Mouse (Mus musculus): ENCODE results near the gene Cep164. TPM values are rescaled to one million over a fixed set of nuclear protein-coding genes. Genes with fewer than 3 reads are reported as not detected.
"Not testable (repeated sequence)": the region's sequence is repeated elsewhere in the genome, so short reads cannot be mapped to it uniquely, and the experiment has no call there.

The Cep164 gene
- polyA plus RNA-seq, 1 experiment from 2014 or later = 24.3 TPM

DNA sequence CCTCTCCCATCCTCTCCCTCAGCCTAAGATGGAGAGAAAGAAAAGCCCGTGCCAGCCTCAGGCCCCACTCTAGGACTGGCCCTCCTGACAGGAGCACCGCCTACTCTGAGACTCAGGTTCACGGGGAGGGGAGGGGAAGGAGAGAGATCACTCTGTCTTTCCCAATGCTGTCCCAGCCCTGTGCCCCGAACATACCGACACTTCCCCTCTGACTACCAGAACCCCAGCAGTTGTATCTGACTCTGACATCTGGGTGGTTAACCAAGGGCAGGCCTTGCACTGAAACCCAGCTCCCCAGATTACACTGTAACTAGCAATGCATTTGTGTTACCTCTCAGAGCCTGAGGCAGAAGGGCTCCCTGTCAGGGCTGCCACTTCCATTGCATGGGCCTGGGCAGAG is 40.1 kb downstream of the Cep164 start:
- H3K36me3 ChIP-seq (ENCODE audit: control insufficient read depth, insufficient read depth, low read length) = peaks cover 31% of the 10 kb centered on the region
- H3K9me3 ChIP-seq (ENCODE audit: control insufficient read depth, low read length) = no peaks in the 10 kb centered on the region
- no peak overlapping the region for H3K4me3 ChIP-seq (ENCODE audit: low read length)
- no peaks in the 10 kb centered on the region for H3K4me1 ChIP-seq (ENCODE audit: control insufficient read depth, insufficient read depth, low read length)
- H3K27ac ChIP-seq (ENCODE audit: low read depth, low read length) = no peak overlapping the region
- no peaks in the 10 kb centered on the region for H3K27me3 ChIP-seq (ENCODE audit: control insufficient read depth, insufficient read depth, low read length)
- 0 out of 2 replicates have a peak, but pooled peaks have one; percentile 20 for ATAC-seq (ENCODE audit: low FRiP score, low TSS enrichment)
- H3K9ac ChIP-seq (ENCODE audit: low read depth, low read length) = no peak overlapping the region
- H3K4me2 ChIP-seq (replicated peaks; ENCODE audit: low read depth, low read length) = no peak overlapping the region
- 61% methylated on average over 5 of the region's 5 CpGs for WGBS

DNA sequence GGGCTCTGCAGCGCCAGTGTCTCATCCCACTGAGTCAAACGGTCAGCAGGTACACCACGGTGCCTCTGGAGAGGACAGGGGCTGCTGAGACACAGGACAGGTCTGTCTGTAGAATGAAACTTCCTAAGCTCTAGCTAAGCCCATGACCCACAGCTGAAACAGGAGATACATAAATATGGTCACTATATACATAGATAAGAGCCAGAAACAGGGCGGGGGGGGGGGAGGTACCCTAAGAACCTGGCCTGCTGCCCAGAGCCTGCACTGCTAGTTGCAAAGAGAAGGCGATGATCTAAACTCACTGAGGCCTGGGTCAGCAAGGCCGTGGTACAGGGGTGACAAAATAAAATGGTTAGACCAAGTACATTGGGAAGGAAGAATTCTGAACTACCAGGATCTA is 40.9 kb downstream of the Cep164 start:
- Histone ChIP-seq H3K36me3 (ENCODE audit: control insufficient read depth, insufficient read depth, low read length) (peaks cover 24% of the 10 kb centered on the region), H3K4me3 (ENCODE audit: low read length) (no peak overlapping the region), H3K9me3 (ENCODE audit: control insufficient read depth, low read length) (no peaks in the 10 kb centered on the region), H3K27me3 (ENCODE audit: control insufficient read depth, insufficient read depth, low read length) (no peaks in the 10 kb centered on the region), H3K9ac (ENCODE audit: low read depth, low read length) (no peak overlapping the region), H3K4me2 (replicated peaks; ENCODE audit: low read depth, low read length) (no peak overlapping the region), H3K4me1 (ENCODE audit: control insufficient read depth, insufficient read depth, low read length) (no peaks in the 10 kb centered on the region), H3K27ac (ENCODE audit: low read depth, low read length) (no peak overlapping the region)
- no peak for ATAC-seq (ENCODE audit: low FRiP score, low TSS enrichment)
- 79% methylated on average over 6 of the region's 6 CpGs for WGBS

DNA sequence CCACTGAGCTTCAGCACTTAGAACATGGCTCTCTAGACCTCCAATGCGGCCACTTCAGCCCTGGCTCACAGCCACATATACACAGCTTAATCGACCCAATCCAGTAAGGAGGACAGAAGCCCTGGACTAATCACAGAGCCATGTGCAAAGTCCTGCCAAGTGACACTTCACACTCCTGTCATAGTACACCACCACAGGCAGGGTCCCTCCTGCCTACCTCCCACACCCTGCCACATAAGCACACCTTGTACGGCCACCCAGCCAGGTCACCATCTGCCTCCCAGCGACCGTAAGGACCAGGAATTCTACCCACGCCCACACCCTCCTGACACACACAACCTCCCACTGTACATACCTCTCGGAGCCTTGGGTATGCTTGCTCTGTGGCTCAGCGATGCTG is 41.4 kb downstream of the Cep164 start:
- no peaks in the 10 kb centered on the region for H3K27me3 ChIP-seq (ENCODE audit: control insufficient read depth, insufficient read depth, low read length)
- ATAC-seq (ENCODE audit: low FRiP score, low TSS enrichment) = no peak
- H3K9me3 ChIP-seq (ENCODE audit: control insufficient read depth, low read length) = no peaks in the 10 kb centered on the region
- H3K9ac ChIP-seq (ENCODE audit: low read depth, low read length) = no peak overlapping the region
- WGBS = 76% methylated on average over 8 of the region's 8 CpGs
- H3K4me1 ChIP-seq (ENCODE audit: control insufficient read depth, insufficient read depth, low read length) = no peaks in the 10 kb centered on the region
- peaks cover 23% of the 10 kb centered on the region for H3K36me3 ChIP-seq (ENCODE audit: control insufficient read depth, insufficient read depth, low read length)
- H3K4me2 ChIP-seq (replicated peaks; ENCODE audit: low read depth, low read length) = no peak overlapping the region
- H3K27ac ChIP-seq (ENCODE audit: low read depth, low read length) = no peak overlapping the region
- H3K4me3 ChIP-seq (ENCODE audit: low read length) = no peak overlapping the region

DNA sequence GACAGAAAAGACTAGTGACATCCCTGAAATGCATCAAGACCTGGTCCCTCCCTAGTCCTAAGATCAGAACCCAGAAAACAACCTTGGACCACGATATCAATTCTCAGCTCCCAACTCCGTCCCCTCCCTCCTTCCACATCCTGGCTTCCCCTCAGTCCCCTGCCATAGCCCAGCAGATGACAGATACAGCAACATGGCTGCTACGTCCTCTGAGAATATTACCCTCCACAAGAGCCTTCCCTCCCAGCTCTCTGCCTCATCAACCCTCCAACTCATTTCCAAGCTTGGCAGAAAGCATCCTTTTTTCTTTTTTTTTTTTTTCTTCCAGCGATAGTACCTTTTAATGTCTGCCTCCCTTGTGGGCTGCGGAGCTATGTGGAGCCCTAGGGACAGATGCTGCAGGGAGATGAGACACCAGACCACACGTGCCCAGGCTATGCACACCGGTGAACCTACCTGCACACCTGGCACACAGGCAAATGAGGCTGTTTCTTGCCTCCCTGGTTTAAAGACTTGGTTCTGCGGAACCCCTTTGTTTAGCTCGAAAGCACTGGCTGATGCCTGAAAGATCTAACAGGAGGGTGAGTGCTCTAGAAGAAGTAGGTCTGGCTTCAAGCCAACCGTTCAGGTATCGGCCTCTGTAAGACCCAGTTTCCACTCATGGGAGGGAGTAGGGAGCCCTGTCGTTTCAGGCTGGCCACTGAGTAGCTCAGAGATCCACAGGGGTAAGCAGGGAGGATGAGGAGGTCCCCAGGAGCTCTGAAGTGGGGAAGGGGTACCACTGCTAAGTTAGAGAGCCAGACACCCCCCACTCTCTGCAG is 45.0 kb downstream of the Cep164 start:
- no peak overlapping the region for H3K9ac ChIP-seq (ENCODE audit: low read depth, low read length)
- no peaks in the 10 kb centered on the region for H3K4me1 ChIP-seq (ENCODE audit: control insufficient read depth, insufficient read depth, low read length)
- H3K27ac ChIP-seq (ENCODE audit: low read depth, low read length) = no peak overlapping the region
- WGBS = 71% methylated on average over 12 of the region's 12 CpGs
- H3K9me3 ChIP-seq (ENCODE audit: control insufficient read depth, low read length) = no peaks in the 10 kb centered on the region
- H3K4me2 ChIP-seq (replicated peaks; ENCODE audit: low read depth, low read length) = no peak overlapping the region
- peaks cover 20% of the 10 kb centered on the region for H3K36me3 ChIP-seq (ENCODE audit: control insufficient read depth, insufficient read depth, low read length)
- H3K4me3 ChIP-seq (ENCODE audit: low read length) = no peak overlapping the region
- H3K27me3 ChIP-seq (ENCODE audit: control insufficient read depth, insufficient read depth, low read length) = no peaks in the 10 kb centered on the region
- ATAC-seq (ENCODE audit: low FRiP score, low TSS enrichment) = no peak

DNA sequence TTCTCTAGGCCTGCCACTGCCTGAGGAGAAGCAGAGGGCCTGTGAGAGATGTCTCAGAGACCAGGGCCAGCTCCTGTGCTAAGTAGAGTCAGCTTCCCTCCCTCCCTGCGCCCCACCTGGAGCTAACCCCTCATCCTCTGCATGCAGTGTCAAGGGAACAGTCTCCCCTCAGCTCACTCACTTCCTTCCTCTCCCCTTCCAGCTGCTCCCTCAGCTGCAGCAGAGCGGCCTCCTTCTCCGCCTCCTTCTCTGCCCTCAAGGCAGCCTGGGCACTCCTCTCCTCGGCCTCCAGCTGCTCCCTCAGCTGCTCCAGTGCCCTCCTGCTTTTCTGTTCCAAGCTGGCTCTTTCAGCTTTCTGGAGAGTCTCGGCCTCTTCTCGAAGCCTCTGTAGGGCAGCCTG is 49.3 kb downstream of the Cep164 start:
- H3K36me3 ChIP-seq (ENCODE audit: control insufficient read depth, insufficient read depth, low read length) = peaks cover 44% of the 10 kb centered on the region
- no peak for ATAC-seq (ENCODE audit: low FRiP score, low TSS enrichment)
- no peaks in the 10 kb centered on the region for H3K27me3 ChIP-seq (ENCODE audit: control insufficient read depth, insufficient read depth, low read length)
- H3K9me3 ChIP-seq (ENCODE audit: control insufficient read depth, low read length) = no peaks in the 10 kb centered on the region
- 70% methylated on average over 6 of the region's 6 CpGs for WGBS
- H3K9ac ChIP-seq (ENCODE audit: low read depth, low read length) = no peak overlapping the region
- H3K4me1 ChIP-seq (ENCODE audit: control insufficient read depth, insufficient read depth, low read length) = no peaks in the 10 kb centered on the region
- H3K27ac ChIP-seq (ENCODE audit: low read depth, low read length) = no peak overlapping the region
- H3K4me2 ChIP-seq (replicated peaks; ENCODE audit: low read depth, low read length) = no peak overlapping the region
- no peak overlapping the region for H3K4me3 ChIP-seq (ENCODE audit: low read length)

DNA sequence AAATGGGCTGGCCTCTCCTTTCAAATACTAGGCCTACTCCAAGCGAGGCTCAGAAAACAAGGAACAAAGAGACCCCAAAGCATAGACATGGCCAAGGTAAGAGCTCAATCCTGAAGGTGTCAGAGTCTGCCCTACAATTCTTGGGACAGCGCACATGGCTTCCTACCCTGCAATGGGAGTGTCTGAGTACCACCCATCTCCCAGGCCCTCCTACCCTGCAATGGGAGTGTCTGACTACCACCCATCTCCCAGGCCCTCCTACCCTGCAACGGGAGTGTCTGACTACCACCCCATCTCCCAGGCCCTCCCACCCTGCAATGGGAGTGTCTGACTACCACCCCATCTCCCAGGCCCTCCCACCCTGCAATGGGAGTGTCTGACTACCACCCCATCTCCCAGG is 52.3 kb downstream of the Cep164 start:
- H3K27me3 ChIP-seq (ENCODE audit: control insufficient read depth, insufficient read depth, low read length); ATAC-seq (ENCODE audit: low FRiP score, low TSS enrichment); H3K9me3 ChIP-seq (ENCODE audit: control insufficient read depth, low read length); H3K4me1 ChIP-seq (ENCODE audit: control insufficient read depth, insufficient read depth, low read length); H3K4me3 ChIP-seq (ENCODE audit: low read length); H3K27ac ChIP-seq (ENCODE audit: low read depth, low read length); H3K9ac ChIP-seq (ENCODE audit: low read depth, low read length); H3K4me2 ChIP-seq (replicated peaks; ENCODE audit: low read depth, low read length): not testable (repeated sequence)
- 67% methylated on average over 3 of the region's 3 CpGs for WGBS
- peaks cover 51% of the 10 kb centered on the region for H3K36me3 ChIP-seq (ENCODE audit: control insufficient read depth, insufficient read depth, low read length)

DNA sequence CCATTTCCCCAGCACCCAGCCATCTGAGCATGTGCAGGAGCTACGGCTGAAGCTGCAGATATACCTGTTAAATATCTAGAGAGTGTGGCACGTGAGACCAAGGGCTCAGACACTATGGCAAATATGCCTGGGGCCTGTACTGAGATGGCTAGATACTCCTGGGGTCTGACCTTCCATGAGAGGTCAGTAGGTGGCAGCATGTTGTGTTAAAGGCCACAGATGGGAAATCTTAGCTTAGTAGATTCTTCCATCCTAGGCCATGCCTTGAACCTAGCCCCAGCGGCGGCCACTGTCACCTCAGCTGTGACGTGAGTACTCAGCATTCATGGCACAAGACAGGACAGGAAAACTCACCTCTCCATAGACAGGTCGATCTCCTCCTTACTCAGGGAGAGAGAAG is 54.4 kb downstream of the Cep164 start:
- Histone ChIP-seq H3K27ac (ENCODE audit: low read depth, low read length) (no peak overlapping the region), H3K9me3 (ENCODE audit: control insufficient read depth, low read length) (no peaks in the 10 kb centered on the region), H3K4me3 (ENCODE audit: low read length) (no peak overlapping the region), H3K9ac (ENCODE audit: low read depth, low read length) (no peak overlapping the region), H3K4me2 (replicated peaks; ENCODE audit: low read depth, low read length) (no peak overlapping the region), H3K36me3 (ENCODE audit: control insufficient read depth, insufficient read depth, low read length) (peaks cover 49% of the 10 kb centered on the region), H3K4me1 (ENCODE audit: control insufficient read depth, insufficient read depth, low read length) (no peaks in the 10 kb centered on the region), H3K27me3 (ENCODE audit: control insufficient read depth, insufficient read depth, low read length) (no peaks in the 10 kb centered on the region)
- no peak for ATAC-seq (ENCODE audit: low FRiP score, low TSS enrichment)
- 90% methylated on average over 6 of the region's 6 CpGs for WGBS

DNA sequence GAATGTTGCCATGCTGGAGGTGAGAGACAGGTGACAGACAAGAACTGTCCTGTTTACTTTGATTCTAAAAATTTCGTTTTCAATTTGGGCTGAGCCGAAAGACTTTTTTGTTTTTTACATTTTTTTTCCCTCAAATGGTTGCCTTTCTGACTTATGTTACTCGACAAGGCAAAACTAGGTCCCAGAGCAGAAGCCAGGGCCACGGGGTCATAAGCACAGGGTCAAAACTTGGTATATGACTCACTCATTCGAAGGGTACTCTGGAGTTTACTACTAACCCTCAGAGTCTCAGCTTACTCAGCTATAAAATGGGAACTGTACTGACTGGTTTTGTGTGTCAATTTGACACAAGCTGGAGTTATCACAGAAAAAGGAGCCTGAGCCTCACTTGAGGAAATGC is 58.9 kb downstream of the Cep164 start:
- Histone ChIP-seq H3K27me3 (ENCODE audit: control insufficient read depth, insufficient read depth, low read length) (no peaks in the 10 kb centered on the region), H3K27ac (ENCODE audit: low read depth, low read length) (no peak overlapping the region), H3K36me3 (ENCODE audit: control insufficient read depth, insufficient read depth, low read length) (peaks cover 25% of the 10 kb centered on the region), H3K4me2 (replicated peaks; ENCODE audit: low read depth, low read length) (no peak overlapping the region), H3K9ac (ENCODE audit: low read depth, low read length) (no peak overlapping the region), H3K9me3 (ENCODE audit: control insufficient read depth, low read length) (no peaks in the 10 kb centered on the region), H3K4me3 (ENCODE audit: low read length) (no peak overlapping the region), H3K4me1 (ENCODE audit: control insufficient read depth, insufficient read depth, low read length) (no peaks in the 10 kb centered on the region)
- WGBS = 71% methylated on average over 5 of the region's 5 CpGs
- no peak for ATAC-seq (ENCODE audit: low FRiP score, low TSS enrichment)

DNA sequence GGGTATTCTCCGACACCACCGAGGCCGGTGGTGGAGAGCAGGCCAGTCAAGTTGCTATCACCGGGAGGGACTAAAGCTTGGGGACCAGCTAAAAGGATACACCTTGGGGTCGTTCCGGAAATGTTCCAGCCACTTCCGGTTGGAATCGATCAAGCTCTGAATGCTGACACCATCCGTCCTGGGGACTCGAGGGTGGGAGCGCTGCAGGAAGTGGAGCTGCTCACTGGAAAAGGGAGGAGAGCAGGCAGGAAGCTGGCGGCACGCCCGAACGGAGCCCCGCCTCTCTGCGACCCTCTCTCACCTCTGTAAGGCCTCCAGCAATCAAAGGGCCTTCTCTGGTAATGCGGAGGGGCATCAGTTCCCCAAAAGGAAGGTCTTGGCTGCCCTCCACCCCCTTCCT is 60.1 kb downstream of the Cep164 start:
- Histone ChIP-seq H3K27me3 (ENCODE audit: control insufficient read depth, insufficient read depth, low read length) (no peaks in the 10 kb centered on the region), H3K9ac (ENCODE audit: low read depth, low read length) (no peak overlapping the region), H3K36me3 (ENCODE audit: control insufficient read depth, insufficient read depth, low read length) (peaks cover 18% of the 10 kb centered on the region; the same call in 1 of the 2 replicates), H3K4me2 (replicated peaks; ENCODE audit: low read depth, low read length) (no peak overlapping the region), H3K4me1 (ENCODE audit: control insufficient read depth, insufficient read depth, low read length) (no peaks in the 10 kb centered on the region), H3K27ac (ENCODE audit: low read depth, low read length) (no peak overlapping the region), H3K4me3 (ENCODE audit: low read length) (no peak overlapping the region), H3K9me3 (ENCODE audit: control insufficient read depth, low read length) (no peaks in the 10 kb centered on the region)
- WGBS = 74% methylated on average over 18 of the region's 18 CpGs
- ATAC-seq (ENCODE audit: low FRiP score, low TSS enrichment) = no peak

All from kidney, embryonic 14.5 days (tissue).